Mouse (Mus musculus) midbrain, embryonic 12.5 days (tissue): ENCODE results near the gene Sox4. TPM values are rescaled to one million over a fixed set of nuclear protein-coding genes. Genes with fewer than 3 reads are reported as not detected.

Experiments used
- ATAC-seq: fragments of 200-750 bp; cut with Nextera tagmentation; 2 replicates; pipeline ENCODE4 v1.8.0; 2017; ENCODE audit warnings: low read depth, moderate TSS enrichment, moderate library complexity; ENCODE audit not compliant: low FRiP score
- H3K27ac ChIP-seq: fragments of 300-500 bp; sonication (generic); replicated peaks from 2 replicates; pipeline ENCODE4 v1.5.1; 2016; ENCODE audit warnings: mild to moderate bottlenecking
- H3K27me3 ChIP-seq: fragments of 300-500 bp; sonication (generic); 2 replicates; pipeline ENCODE4 v1.6.1; 2016; ENCODE audit warnings: mild to moderate bottlenecking
- H3K36me3 ChIP-seq: fragments of 300-500 bp; sonication (generic); 2 replicates; pipeline ENCODE4 v1.6.1; 2016
- H3K4me1 ChIP-seq: fragments of 300-500 bp; sonication (generic); 2 replicates; pipeline ENCODE4 v1.6.1; 2016
- H3K4me2 ChIP-seq: fragments of 300-500 bp; sonication (generic); replicated peaks from 2 replicates; pipeline ENCODE4 v1.6.1; 2016; ENCODE audit warnings: mild to moderate bottlenecking, moderate library complexity
- H3K4me3 ChIP-seq: fragments of 300-500 bp; sonication (generic); 2 replicates; pipeline ENCODE4 v1.5.1; 2016; ENCODE audit warnings: mild to moderate bottlenecking
- H3K9ac ChIP-seq: fragments of 300-500 bp; sonication (generic); replicated peaks from 2 replicates; pipeline ENCODE4 v1.6.1; 2016; ENCODE audit warnings: mild to moderate bottlenecking, moderate library complexity
- H3K9me3 ChIP-seq: fragments of 300-500 bp; sonication (generic); 2 replicates; pipeline ENCODE4 v1.6.1; 2016; ENCODE audit warnings: mild to moderate bottlenecking
- WGBS: fragments of 180-500 bp; shearing (Covaris S2); methylation state at CpG from one replicate; pipeline ENCODE4 v1.1.7; 2016; 5-methylcytosine and 5-hydroxymethylcytosine counted together
- polyA plus RNA-seq: library from polyadenylated mRNA; unstranded; fragments of >200 nt; fragmentation: Nextera tagmentation; extraction: Ambion mirVana; gene quantifications from 2 replicates; pipeline ENCODE4 v1.2.1, GENCODE M21; 2016

The Sox4 gene
- polyA plus RNA-seq, 1 experiment from 2014 or later: 263 TPM

DNA sequence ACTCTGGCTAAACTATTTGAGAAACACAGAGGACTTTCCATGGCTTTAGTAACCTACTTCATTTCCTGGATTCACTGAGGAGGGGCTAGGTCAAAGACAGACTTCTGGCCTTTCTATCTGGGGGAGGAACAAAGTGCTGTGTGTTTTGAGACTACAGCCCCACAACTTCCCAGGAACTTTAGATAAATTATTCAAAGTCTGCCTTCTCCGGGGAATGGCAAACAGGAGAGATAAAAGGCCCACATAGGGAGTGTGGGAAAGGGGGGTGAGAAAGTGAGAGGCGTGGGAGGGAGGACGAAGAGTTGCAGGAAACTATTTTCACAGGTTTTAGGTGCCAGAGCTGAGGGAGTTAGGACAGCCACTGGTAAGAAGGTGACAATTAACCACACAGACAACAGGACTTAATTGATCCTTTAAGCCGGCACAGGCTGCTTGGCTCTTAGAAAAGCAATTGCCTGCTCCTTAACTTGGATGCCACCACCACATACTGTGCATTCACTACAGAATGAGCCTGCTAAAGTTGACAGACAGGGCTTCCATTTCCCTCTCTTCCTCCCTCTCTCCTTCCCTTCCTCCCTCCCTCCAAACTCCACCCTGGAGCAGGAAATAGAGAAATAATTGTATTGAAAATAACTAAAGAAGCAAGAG is 11.4 kb downstream of the Sox4 start:
- Histone ChIP-seq H3K36me3 (0 out of 2 replicates have a peak, but pooled peaks cover 6% of the 10 kb centered on the region), H3K4me1 (peaks cover 20% of the 10 kb centered on the region), H3K4me2 (no peak overlapping the region), H3K9ac (no peak overlapping the region), H3K27ac (peak overlapping the region; percentile 56), H3K4me3 (no peak overlapping the region), H3K27me3 (no peaks in the 10 kb centered on the region), H3K9me3 (no peaks in the 10 kb centered on the region)
- 0 out of 2 replicates have a peak, but pooled peaks have one; percentile 51 for ATAC-seq
- 2% methylated on average over 4 of the region's 4 CpGs for WGBS

DNA sequence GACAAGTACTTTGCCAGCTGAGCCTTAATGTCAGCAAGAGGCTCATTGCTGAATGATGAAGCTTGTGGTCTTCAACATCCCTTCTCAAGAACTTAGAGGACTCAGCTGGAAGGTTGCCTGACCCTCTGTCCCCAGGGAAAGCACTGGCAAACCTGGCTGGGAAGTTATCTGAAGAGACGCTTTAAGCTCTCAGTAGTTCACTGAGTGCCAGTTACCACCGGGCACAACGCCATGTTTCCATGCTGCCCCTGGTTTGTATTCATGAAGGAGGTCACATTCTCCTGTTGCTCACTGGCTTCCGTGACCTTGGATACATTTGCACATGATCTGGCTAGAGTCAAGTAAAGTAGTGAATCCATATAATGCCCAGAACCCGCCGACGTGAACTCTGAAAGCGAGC is 20.1 kb downstream of the Sox4 start:
- Histone ChIP-seq H3K4me2 (no peak overlapping the region), H3K9me3 (no peaks in the 10 kb centered on the region), H3K27ac (no peak overlapping the region), H3K4me3 (no peak overlapping the region), H3K9ac (no peak overlapping the region), H3K27me3 (no peaks in the 10 kb centered on the region), H3K4me1 (peaks cover 19% of the 10 kb centered on the region), H3K36me3 (no peaks in the 10 kb centered on the region)
- 92% methylated on average over 8 of the region's 8 CpGs for WGBS
- no peak for ATAC-seq

DNA sequence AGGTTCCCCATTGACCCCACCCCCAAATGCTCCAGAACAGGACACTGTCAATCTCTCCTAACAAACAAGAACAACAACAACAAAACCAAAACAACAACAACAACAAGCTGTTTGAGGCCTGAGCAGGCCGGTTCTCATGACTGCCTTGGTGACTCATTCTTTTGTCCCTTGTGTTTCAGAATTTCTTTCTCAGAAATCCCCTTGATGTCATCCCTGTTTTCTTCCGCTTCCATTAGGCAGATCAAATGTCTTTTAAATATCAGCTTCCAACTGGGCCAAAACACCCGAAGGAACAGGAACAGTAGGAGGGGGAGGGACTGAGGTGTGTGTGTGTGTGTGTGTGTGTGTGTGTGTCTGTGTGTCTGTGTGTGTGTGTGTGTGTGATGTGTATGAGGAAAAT is 21.7 kb downstream of the Sox4 start:
- ATAC-seq: no peak
- 26% methylated on average over 3 of the region's 3 CpGs for WGBS
- no peak overlapping the region for H3K27ac ChIP-seq
- H3K4me1 ChIP-seq: peaks cover 19% of the 10 kb centered on the region
- H3K36me3 ChIP-seq: no peaks in the 10 kb centered on the region
- no peaks in the 10 kb centered on the region for H3K9me3 ChIP-seq
- no peaks in the 10 kb centered on the region for H3K27me3 ChIP-seq
- no peak overlapping the region for H3K4me2 ChIP-seq
- no peak overlapping the region for H3K4me3 ChIP-seq
- H3K9ac ChIP-seq: no peak overlapping the region

DNA sequence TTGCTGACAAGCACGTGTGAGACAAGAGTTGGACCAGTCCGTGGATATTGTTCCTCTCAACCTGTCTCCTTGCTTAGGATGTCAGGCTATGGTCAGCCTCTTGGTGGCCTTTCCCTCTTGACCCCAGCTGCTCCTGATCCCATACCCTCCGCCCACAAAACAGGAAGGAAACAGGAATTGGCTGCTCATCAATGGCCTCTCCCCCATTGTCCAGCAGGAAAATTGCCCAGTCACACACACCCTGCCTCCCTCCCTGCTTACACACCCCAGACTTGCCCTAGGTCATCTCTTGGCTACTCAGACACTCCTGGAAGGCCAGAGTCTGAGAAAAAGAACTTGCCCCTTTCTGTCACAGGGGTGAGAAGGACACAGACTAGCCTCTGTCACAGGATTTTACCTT is 22.2 kb downstream of the Sox4 start:
- no peaks in the 10 kb centered on the region for H3K36me3 ChIP-seq
- ATAC-seq: no peak
- H3K9ac ChIP-seq: no peak overlapping the region
- no peak overlapping the region for H3K27ac ChIP-seq
- no peak overlapping the region for H3K4me2 ChIP-seq
- WGBS: 86% methylated on average over 3 of the region's 3 CpGs
- H3K4me3 ChIP-seq: no peak overlapping the region
- no peaks in the 10 kb centered on the region for H3K27me3 ChIP-seq
- H3K9me3 ChIP-seq: no peaks in the 10 kb centered on the region
- peaks cover 19% of the 10 kb centered on the region for H3K4me1 ChIP-seq

DNA sequence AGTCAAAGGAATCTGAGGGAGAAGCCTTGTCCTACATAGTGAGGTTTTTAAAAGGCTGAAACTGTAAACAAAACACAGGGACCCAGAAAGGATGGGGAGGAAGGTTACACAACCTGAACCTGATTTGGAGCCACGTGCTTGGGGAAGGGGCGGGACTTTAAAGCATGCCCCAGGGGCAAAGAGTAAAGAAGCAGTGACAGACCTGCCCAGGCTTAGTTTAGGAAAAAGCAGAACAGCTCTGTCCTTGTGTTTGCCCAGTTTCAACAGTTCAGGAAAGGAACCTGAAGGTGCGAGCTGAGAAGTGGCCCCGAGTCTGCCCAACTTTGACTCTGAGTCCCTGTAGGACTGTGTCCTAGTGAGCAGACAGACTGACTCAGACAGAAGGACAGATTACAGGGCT is 23.1 kb downstream of the Sox4 start:
- Histone ChIP-seq H3K4me2 (no peak overlapping the region), H3K27me3 (no peaks in the 10 kb centered on the region), H3K9me3 (no peaks in the 10 kb centered on the region), H3K27ac (no peak overlapping the region), H3K4me1 (peaks cover 13% of the 10 kb centered on the region), H3K9ac (no peak overlapping the region), H3K4me3 (no peak overlapping the region), H3K36me3 (no peaks in the 10 kb centered on the region)
- WGBS: 73% methylated on average over 4 of the region's 4 CpGs
- ATAC-seq: no peak

DNA sequence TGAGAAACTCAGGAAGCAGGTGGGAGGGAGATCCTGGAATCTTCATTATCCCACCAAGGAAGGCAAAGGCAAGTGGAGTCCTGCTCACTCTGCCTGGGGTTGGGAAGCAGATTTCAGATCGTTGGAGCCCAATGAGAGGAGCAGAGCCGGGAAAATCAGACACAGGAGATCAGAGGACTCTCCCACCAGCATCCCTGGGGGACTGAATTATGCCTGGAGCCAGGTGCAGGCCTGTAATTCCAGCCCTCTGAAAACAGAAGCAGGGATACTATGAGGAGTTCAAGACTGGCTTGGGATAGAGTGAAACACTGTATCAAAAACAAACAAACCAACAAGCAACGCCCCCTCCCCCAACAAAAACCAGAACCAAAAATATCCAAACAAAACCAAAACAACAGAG is 23.6 kb downstream of the Sox4 start:
- Histone ChIP-seq H3K4me1 (peaks cover 11% of the 10 kb centered on the region), H3K27me3 (no peaks in the 10 kb centered on the region), H3K27ac (no peak overlapping the region), H3K9me3 (no peaks in the 10 kb centered on the region), H3K36me3 (no peaks in the 10 kb centered on the region), H3K4me3 (no peak overlapping the region), H3K9ac (no peak overlapping the region), H3K4me2 (no peak overlapping the region)
- WGBS: 33% methylated on average over 3 of the region's 3 CpGs
- ATAC-seq: no peak

DNA sequence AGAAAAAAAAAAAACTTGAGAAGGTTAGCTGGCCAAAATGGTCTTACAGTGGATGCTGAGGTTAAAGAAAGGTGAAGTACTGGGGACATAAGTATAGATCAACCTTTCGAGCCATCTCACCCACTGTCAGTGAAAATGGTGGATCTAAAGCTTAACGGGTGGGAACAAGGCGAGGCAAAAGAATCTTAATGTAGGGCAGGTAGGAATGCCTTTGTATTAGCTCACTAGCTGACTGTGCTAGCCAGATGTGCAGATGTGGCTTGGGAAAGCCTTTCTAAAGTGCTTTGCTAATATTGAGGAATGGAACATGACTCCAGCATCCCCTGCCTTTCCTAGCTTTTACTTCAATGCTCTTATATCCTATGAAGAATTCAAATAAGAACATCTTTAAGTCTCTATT is 30.4 kb downstream of the Sox4 start:
- H3K9me3 ChIP-seq: no peaks in the 10 kb centered on the region
- H3K4me3 ChIP-seq: no peak overlapping the region
- H3K4me2 ChIP-seq: no peak overlapping the region
- H3K27me3 ChIP-seq: no peaks in the 10 kb centered on the region
- no peak overlapping the region for H3K9ac ChIP-seq
- ATAC-seq: no peak
- WGBS: 96% methylated on average over 3 of the region's 3 CpGs
- no peaks in the 10 kb centered on the region for H3K36me3 ChIP-seq
- no peak overlapping the region for H3K27ac ChIP-seq
- no peaks in the 10 kb centered on the region for H3K4me1 ChIP-seq

DNA sequence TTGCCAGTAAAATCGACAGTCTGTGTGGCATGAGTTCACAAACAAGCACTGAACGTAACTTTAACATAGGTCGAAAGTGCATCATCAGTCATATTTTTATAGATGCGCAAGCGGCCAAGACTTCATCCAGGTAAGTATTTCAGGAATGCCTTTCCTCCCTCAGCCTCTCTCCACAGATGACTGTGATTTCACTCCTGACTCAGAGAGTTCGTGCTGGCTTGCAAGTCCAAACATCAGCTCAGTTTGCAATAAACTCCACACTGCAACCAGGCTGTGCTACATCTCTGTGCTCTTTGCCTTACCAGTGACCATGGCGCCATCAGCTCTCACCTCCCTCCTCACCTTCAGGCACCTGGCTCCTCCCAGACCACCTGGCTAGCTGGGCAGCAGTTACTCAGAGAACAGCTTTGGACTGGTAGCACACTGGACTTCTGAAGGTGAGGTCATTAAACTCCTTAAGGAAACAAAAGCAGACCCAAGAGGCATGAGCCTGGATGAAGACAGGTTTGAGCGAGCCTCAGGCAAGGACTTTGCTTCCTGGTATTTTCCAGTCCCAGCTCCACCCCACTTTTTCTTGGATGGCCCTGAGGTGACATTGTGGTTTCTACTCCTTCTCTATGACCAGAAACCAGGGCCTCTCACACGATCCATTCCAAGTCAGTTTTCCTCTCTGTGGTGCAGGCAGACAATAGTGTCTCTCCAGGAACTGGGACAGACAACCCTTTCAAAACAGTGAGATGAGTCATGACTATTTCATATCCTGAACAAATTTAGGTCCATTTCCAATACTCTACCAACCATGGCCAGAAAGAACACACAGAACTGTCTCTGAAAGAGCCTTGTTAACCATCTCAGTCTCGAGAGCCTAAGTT is 35.9 kb downstream of the Sox4 start:
- Histone ChIP-seq H3K9ac (no peak overlapping the region), H3K9me3 (no peaks in the 10 kb centered on the region), H3K36me3 (no peaks in the 10 kb centered on the region), H3K4me3 (no peak overlapping the region), H3K4me2 (no peak overlapping the region), H3K4me1 (no peaks in the 10 kb centered on the region), H3K27ac (no peak overlapping the region), H3K27me3 (no peaks in the 10 kb centered on the region)
- no peak for ATAC-seq
- WGBS: 90% methylated on average over 10 of the region's 10 CpGs

DNA sequence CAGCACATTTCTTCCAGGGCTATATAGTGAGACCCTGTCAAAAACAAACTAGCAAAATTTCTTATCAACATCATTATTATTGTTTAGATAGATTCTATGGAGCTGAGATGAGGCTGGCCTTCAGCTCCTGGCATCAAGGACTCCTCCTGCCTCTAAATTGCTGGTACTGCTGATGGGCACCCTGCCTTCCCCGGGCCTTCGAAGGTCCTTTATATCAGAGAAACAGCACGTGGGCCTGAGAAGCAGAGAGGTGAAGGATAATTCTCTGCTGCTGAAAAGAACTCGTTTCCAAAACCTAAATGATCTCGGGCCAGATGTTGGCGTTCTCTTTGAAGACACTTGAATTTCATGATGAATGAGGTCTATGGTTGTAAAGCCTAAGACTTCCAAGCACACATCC is 39.9 kb downstream of the Sox4 start:
- H3K9ac ChIP-seq: no peak overlapping the region
- no peak overlapping the region for H3K27ac ChIP-seq
- H3K4me2 ChIP-seq: no peak overlapping the region
- no peak overlapping the region for H3K4me3 ChIP-seq
- 84% methylated on average over 6 of the region's 6 CpGs for WGBS
- H3K9me3 ChIP-seq: no peaks in the 10 kb centered on the region
- no peak for ATAC-seq
- H3K4me1 ChIP-seq: no peaks in the 10 kb centered on the region
- H3K27me3 ChIP-seq: no peaks in the 10 kb centered on the region
- H3K36me3 ChIP-seq: no peaks in the 10 kb centered on the region

DNA sequence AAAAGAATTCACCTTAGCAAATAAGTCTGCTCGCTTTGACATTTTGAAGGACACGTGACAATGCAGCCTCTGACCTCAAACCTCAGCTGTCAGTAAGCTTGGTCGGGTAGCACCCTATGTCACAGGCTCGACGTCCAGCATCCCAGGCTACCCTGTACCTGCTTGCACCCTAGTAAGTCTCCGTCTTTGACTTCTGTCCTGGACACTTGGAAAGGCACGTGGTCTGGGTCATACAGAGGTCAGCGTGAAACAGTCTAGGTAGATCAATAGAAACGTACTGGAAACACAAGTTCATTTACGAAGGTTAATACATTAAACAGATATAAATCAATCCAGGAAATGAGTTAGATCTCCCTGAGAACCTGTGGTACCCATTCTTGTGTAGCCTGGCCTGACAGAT is 46.5 kb downstream of the Sox4 start:
- no peak for ATAC-seq

More for the DNA sequence above, 46.5 kb downstream of the Sox4 start:
- Histone ChIP-seq H3K4me2 (no peak overlapping the region), H3K9me3 (no peaks in the 10 kb centered on the region), H3K27me3 (no peaks in the 10 kb centered on the region), H3K4me3 (no peak overlapping the region), H3K36me3 (no peaks in the 10 kb centered on the region), H3K4me1 (no peaks in the 10 kb centered on the region), H3K9ac (no peak overlapping the region), H3K27ac (no peak overlapping the region)
- 90% methylated on average over 10 of the region's 10 CpGs for WGBS
